Mouse (Mus musculus): ENCODE data around the gene Agap2. TPM values are rescaled to one million over a fixed set of nuclear protein-coding genes. Genes with fewer than 3 reads are reported as not detected.

Gene Agap2
- polyA plus RNA-seq, 1 experiment from 2014 or later: 3.3 TPM

DNA sequence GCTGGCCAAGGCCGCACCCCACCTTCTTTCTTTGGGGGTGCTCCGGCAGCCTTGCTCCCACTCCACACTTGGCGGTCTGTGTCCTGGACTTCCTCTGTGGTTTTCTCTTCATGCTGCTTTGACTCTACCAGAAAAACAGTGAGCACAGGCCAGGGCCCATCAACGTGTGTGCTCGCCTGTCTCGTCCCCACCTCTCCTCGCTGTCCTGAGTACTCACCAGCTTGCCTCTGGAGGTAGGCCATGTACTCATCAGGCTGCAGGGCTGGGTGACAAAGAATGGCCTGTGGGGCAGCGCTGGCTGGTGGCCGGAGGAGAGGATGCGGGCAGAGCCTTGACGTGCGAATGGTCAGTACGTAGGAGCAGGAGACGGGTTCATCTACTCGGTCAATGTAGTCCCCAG lies 24.8 kb downstream of the Agap2 start:
- Histone ChIP-seq H3K4me2 (replicated peaks) (no peak overlapping the region), H3K27me3 (no peaks in the 10 kb centered on the region), H3K9me3 (no peaks in the 10 kb centered on the region), H3K36me3 (peaks cover 73% of the 10 kb centered on the region), H3K4me3 (replicated peaks) (no peak overlapping the region), H3K9ac (replicated peaks) (no peak overlapping the region), H3K27ac (no peak overlapping the region), H3K4me1 (replicated peaks) (peaks cover 1% of the 10 kb centered on the region; the same call in 1 of the 2 replicates)
- WGBS: 93% methylated on average over 14 of the region's 15 CpGs
- ATAC-seq: no peak

DNA sequence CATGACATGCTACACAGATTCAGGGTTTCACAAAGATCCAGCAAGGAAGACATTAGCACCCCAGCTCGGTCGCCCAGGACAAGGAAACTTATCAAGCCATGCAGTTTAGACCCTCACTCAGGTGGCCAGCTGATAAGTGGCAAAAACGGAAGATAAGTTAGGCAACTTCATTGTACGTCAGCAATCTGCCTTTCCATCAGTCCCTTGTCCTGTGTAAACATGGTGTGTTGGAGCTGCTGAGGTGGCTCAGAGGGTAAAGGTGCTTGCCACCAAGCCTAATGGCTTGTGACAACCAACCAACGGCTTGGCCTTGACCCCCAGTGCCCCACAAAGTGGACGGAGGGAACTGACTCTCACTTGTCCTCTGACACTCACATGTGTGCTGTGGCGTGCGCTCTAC lies 25.3 kb downstream of the Agap2 start:
- Histone ChIP-seq H3K9ac (replicated peaks) (no peak overlapping the region), H3K4me3 (replicated peaks) (no peak overlapping the region), H3K27me3 (no peaks in the 10 kb centered on the region), H3K4me2 (replicated peaks) (no peak overlapping the region), H3K4me1 (replicated peaks) (no peaks in the 10 kb centered on the region), H3K27ac (no peak overlapping the region), H3K9me3 (no peaks in the 10 kb centered on the region), H3K36me3 (peaks cover 73% of the 10 kb centered on the region)
- no peak for ATAC-seq
- WGBS: 88% methylated on average over 8 of the region's 8 CpGs

DNA sequence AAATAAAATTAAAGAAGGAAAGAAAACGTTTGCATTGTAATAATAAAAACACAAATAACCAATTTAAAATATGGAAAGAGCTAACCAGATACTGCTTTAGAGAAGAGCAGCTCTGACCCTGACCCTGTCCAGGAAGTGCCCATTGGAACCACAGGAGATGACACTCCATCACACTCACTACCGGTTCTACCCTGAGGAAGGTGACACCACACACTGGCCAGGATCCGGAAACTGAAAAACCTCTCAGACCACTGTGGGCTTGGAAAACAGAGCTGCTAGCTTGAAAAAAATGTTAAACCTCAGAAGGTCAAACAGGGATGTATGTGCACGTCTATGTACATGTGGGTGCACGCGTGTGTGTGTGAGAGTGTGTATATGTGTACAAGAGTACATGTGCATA lies 26.1 kb downstream of the Agap2 start:
- 88% methylated on average over 6 of the region's 6 CpGs for WGBS
- no peak overlapping the region for H3K9ac ChIP-seq (replicated peaks)
- no peak for ATAC-seq
- no peak overlapping the region for H3K4me3 ChIP-seq (replicated peaks)
- no peak overlapping the region for H3K27ac ChIP-seq
- no peaks in the 10 kb centered on the region for H3K9me3 ChIP-seq
- no peaks in the 10 kb centered on the region for H3K4me1 ChIP-seq (replicated peaks)
- H3K4me2 ChIP-seq (replicated peaks): no peak overlapping the region
- no peaks in the 10 kb centered on the region for H3K27me3 ChIP-seq
- peaks cover 71% of the 10 kb centered on the region for H3K36me3 ChIP-seq

DNA sequence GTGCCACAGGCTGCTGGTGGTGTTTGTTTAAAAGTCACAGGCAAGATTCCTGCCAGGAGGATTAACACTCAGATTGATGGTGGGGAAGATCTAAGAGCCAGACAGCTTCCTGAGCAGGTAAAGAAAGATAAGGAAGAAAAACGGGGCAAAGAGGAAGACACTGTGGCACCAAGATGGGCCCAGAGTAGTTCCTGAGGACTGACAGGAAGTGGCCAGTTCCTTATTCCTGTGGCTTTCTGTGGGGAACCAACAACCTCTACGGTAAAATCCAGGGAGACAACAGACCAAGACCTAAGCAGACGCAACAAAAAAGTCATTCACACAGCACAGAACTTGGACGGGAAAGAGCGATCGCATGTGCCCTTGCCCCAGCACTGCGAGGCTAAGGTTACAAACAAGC lies 28.5 kb downstream of the Agap2 start:
- 91% methylated on average over 7 of the region's 7 CpGs for WGBS
- H3K4me2 ChIP-seq (replicated peaks): no peak overlapping the region
- no peak overlapping the region for H3K4me3 ChIP-seq (replicated peaks)
- H3K27me3 ChIP-seq: no peaks in the 10 kb centered on the region
- no peak overlapping the region for H3K9ac ChIP-seq (replicated peaks)
- no peaks in the 10 kb centered on the region for H3K4me1 ChIP-seq (replicated peaks)
- no peak for ATAC-seq
- H3K9me3 ChIP-seq: no peaks in the 10 kb centered on the region
- H3K27ac ChIP-seq: no peak overlapping the region
- H3K36me3 ChIP-seq: peaks cover 60% of the 10 kb centered on the region

DNA sequence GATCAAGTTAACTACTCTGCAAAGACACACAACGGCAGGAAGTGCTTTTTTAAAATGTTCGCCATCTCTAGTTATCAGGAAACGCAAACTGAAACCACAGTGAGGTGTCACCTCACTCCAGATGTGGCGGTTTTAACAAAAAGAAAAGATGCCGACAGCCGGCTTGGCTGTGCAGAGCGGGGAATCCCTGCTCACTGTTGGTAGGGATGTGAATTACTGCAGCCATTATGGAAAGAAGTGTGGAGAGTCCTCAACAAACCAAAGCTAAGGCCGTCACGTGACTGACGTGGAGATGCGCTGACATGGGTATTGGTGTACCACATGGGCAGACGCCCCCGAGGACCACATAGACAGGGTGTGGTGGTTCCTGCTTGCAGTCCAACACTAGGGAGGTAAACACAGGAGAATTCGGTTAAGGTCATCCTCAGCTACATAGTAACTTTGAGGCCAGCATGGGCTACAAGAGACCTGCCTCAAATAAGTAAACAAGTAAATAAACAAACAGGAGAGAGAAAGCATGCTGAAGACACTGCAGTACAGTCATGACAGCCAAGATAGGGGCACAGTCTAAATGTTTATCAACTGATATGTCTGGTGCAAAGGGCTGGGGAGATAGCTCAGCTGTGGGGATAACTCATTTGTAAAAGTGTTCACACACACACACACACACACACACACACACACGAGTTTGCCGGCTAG lies 32.6 kb downstream of the Agap2 start:
- 90% methylated on average over 16 of the region's 16 CpGs for WGBS
- no peak overlapping the region for H3K9ac ChIP-seq (replicated peaks)
- no peaks in the 10 kb centered on the region for H3K4me1 ChIP-seq (replicated peaks)
- H3K4me2 ChIP-seq (replicated peaks): no peak overlapping the region
- H3K4me3 ChIP-seq (replicated peaks): no peak overlapping the region
- no peak for ATAC-seq
- no peaks in the 10 kb centered on the region for H3K27me3 ChIP-seq
- H3K27ac ChIP-seq: no peak overlapping the region
- H3K9me3 ChIP-seq: no peaks in the 10 kb centered on the region
- H3K36me3 ChIP-seq: peaks cover 60% of the 10 kb centered on the region

DNA sequence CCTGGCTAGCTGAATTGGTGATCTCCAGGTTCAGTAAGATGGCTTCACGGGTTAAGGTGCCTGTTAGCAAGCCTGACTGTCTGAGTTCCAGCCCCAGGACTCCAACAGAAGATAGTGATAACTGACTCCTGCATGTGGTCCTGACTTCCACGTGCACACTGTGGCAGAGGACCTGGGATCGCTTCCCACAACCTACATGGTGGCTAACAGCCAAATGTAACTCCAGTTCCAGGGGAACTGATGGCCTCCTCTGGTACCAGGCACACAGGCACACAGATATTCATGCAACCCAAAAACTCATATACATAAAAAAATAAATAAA lies 33.1 kb downstream of the Agap2 start:
- Histone ChIP-seq H3K4me1 (replicated peaks) (no peaks in the 10 kb centered on the region), H3K27ac (no peak overlapping the region), H3K9me3 (no peaks in the 10 kb centered on the region), H3K36me3 (peaks cover 64% of the 10 kb centered on the region), H3K4me2 (replicated peaks) (no peak overlapping the region), H3K27me3 (no peaks in the 10 kb centered on the region), H3K9ac (replicated peaks) (no peak overlapping the region), H3K4me3 (replicated peaks) (no peak overlapping the region)
- 91% methylated on average over 3 of the region's 3 CpGs for WGBS
- ATAC-seq: no peak

DNA sequence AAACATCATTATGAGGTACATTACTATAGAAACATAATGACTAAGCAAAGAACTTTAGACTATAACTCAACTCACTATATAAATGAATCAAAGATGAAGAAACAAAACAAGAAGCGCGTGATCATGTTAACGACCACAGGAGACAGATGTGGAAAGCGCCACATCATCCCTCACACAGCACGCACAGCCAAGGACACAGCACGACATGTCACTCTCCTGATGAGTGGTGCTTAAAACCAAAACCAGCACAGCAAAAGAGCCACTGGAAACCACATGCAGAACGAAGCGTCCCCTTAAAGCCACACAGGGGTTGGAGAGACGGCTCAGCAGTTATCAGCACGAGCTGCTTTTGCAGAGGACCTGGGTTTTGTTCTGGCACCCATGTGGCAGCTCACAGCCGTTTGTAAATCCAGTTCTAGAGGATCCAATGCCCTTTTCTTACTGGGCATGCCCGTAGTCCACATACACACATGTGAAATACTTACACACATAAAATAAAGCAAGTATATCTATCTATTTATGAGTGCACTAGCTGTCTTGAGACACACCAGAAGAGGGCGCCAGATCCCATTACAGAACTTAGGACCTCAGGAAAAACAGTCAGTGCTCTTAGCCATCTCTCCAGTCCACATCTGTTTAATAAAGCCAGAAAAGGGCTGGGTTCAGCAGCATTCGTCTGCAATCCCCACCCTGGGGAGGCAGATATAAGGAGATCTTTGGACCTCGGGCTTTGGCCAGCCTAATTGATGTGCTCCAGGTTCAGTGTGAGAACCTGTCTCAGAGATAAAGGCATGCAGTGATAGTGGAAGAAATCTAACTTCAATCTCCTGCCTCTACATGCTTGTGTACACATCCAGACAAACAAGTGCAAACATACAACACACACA lies 36.2 kb downstream of the Agap2 start:
- ATAC-seq: no peak
- H3K4me1 ChIP-seq (replicated peaks): no peaks in the 10 kb centered on the region
- no peak overlapping the region for H3K9ac ChIP-seq (replicated peaks)
- H3K4me2 ChIP-seq (replicated peaks): no peak overlapping the region
- H3K36me3 ChIP-seq: peaks cover 64% of the 10 kb centered on the region
- H3K4me3 ChIP-seq (replicated peaks): no peak overlapping the region
- H3K9me3 ChIP-seq: no peaks in the 10 kb centered on the region
- H3K27me3 ChIP-seq: no peaks in the 10 kb centered on the region
- WGBS: 89% methylated on average over 15 of the region's 15 CpGs
- no peak overlapping the region for H3K27ac ChIP-seq

DNA sequence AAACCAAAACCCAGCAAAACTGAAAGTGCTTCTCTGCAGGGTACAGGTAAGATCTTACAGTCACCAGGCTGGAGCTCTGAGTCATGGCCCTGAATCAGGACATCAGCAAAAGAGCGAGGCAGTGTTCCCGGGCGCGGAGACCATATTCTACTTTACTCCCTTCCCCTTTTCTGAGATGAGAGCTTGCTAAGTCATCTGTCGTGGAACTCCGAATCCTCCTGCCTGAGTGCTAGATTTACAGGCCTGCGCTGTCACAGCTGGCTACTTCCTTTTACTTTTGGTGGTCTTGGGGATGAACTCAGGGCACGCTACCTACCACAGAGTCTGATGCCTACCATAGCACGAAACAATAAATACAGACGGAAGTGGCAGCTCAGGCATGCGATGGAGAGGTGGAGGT lies 39.3 kb downstream of the Agap2 start:
- H3K9ac ChIP-seq (replicated peaks): no peak overlapping the region
- H3K4me3 ChIP-seq (replicated peaks): no peak overlapping the region
- 0 out of 2 replicates have a peak, but pooled peaks cover 2% of the 10 kb centered on the region for H3K4me1 ChIP-seq (replicated peaks)
- H3K27me3 ChIP-seq: no peaks in the 10 kb centered on the region
- peaks cover 83% of the 10 kb centered on the region for H3K36me3 ChIP-seq
- no peak overlapping the region for H3K27ac ChIP-seq
- no peak overlapping the region for H3K4me2 ChIP-seq (replicated peaks)
- H3K9me3 ChIP-seq: no peaks in the 10 kb centered on the region
- no peak for ATAC-seq
- WGBS: 96% methylated on average over 11 of the region's 11 CpGs

DNA sequence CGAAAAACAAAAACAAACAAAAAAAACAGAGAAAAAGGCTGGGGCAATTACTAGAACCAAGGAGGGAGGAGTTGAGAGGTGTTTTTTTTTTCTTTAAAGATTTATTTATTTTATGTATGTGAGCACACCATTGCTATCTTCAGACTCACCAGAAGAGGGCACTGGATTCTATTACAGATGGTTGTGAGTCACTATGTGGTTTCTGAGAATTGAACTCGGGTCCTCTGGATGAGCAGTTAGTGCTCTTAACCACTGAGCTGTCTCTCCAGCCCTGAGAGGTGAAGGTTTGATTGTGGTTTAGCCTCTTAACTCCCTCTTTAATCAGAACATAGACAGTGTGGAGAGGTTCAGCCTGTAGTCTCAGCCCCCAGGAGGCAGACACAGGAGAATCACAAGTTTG lies 40.0 kb downstream of the Agap2 start:
- Histone ChIP-seq H3K27me3 (no peaks in the 10 kb centered on the region), H3K4me1 (replicated peaks) (peaks cover 8% of the 10 kb centered on the region), H3K9ac (replicated peaks) (no peak overlapping the region), H3K27ac (no peak overlapping the region), H3K4me2 (replicated peaks) (no peak overlapping the region), H3K9me3 (no peaks in the 10 kb centered on the region), H3K4me3 (replicated peaks) (no peak overlapping the region), H3K36me3 (peaks cover 80% of the 10 kb centered on the region)
- 77% methylated on average over 2 of the region's 2 CpGs for WGBS
- ATAC-seq: no peak

DNA sequence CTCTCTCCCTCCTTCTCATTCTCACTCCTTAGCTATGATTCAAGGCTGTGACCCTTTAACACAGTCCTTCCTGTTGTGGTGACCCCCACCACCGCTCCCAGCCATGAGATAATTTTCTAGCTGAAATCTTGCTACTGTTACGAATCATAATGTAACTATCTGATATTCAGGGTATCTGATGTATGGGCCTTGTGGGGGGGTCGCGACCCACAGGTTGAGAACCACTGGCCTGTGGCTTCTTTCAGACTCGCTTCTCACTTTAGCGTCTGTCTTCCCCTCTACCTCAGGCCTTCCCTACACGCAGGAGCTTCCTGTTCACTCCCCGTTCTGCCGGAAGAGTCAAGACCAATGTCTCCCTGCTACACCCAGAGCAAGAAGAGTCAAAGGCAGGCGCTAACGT lies 43.4 kb downstream of the Agap2 start:
- WGBS: 92% methylated on average over 11 of the region's 11 CpGs
- ATAC-seq: no peak

DNA sequence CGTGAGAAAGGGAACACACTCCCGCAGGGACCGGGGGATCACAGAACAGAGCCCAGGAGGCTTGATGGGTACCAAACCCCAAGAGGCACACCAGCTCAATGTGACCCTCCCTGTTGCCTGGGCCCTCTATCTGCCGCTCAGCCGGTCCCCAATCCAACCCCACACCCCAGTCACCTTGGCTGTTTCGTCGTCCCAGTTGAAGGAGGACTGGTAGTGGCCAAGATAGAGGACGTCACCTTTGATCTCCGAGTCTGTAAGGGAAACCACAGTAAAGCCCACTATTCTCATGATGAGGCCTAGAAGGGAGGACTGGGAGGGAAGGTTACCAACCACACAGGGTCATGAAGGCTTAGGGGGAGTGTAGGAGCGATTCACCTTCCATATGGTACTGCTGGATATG lies 44.1 kb downstream of the Agap2 start:
- Histone ChIP-seq H3K4me1 (replicated peaks) (peaks cover 31% of the 10 kb centered on the region), H3K9me3 (no peaks in the 10 kb centered on the region), H3K27me3 (no peaks in the 10 kb centered on the region), H3K36me3 (peaks cover 51% of the 10 kb centered on the region), H3K4me2 (replicated peaks) (no peak overlapping the region), H3K9ac (replicated peaks) (no peak overlapping the region), H3K4me3 (replicated peaks) (peak overlapping the region; percentile 93), H3K27ac (no peak overlapping the region)
- 92% methylated on average over 10 of the region's 10 CpGs for WGBS
- ATAC-seq: no peak

More for the DNA sequence above, 43.4 kb downstream of the Agap2 start:
- no peak overlapping the region for H3K9ac ChIP-seq (replicated peaks)
- no peaks in the 10 kb centered on the region for H3K9me3 ChIP-seq
- peaks cover 31% of the 10 kb centered on the region for H3K4me1 ChIP-seq (replicated peaks)
- no peak overlapping the region for H3K4me2 ChIP-seq (replicated peaks)
- peaks cover 57% of the 10 kb centered on the region for H3K36me3 ChIP-seq
- no peaks in the 10 kb centered on the region for H3K27me3 ChIP-seq
- H3K27ac ChIP-seq: no peak overlapping the region
- no peak overlapping the region for H3K4me3 ChIP-seq (replicated peaks)

DNA sequence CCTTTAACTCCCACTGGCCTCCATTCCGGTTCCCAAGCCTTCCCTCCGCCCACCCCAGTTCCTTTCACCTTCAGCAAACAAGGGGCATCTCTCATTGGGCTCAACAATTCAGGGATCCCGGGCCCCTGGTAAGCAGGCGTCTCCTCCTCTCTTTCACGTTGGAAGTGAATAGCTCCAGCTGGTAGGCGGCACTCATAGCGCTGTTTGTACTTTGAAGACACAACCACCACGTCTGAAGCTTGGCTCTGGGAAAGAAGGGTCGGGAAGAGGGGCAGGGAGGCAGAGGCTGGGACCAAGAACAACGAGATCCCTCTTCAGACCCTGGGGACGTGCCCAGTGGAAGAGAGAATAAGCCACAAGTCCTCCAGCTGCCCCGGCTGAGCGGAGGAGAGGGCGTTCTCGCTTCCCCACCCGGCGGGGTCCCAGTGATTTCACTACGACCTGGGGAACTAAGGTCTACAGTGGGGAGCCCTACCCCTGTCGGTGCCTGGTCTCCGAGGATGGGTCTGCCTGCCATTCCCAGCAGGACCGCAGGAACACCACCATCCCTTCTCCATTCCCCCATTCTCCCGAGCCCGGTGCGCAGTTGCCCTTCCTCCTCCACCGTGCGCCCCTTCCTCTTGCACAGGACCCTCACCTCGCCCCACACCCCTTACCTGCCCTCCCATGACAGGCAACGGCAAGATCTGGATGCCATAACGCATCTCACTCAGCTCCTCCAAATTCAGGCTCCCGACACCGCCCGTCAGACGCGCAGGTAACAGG lies 45.4 kb downstream of the Agap2 start:
- peaks cover 31% of the 10 kb centered on the region for H3K4me1 ChIP-seq (replicated peaks)
- H3K27me3 ChIP-seq: no peaks in the 10 kb centered on the region
- no peaks in the 10 kb centered on the region for H3K9me3 ChIP-seq
- peak; percentile 70; the same call in 1 of the 2 replicates for ATAC-seq
- H3K36me3 ChIP-seq: peaks cover 40% of the 10 kb centered on the region
- peak overlapping the region; percentile 93 for H3K4me3 ChIP-seq (replicated peaks)
- H3K9ac ChIP-seq (replicated peaks): peak overlapping the region; percentile 91
- H3K27ac ChIP-seq: peak overlapping the region; percentile 76
- H3K4me2 ChIP-seq (replicated peaks): peak overlapping the region; percentile 96
- WGBS: 2% methylated on average over 34 of the region's 34 CpGs

Data from midbrain, embryonic 13.5 days (tissue).